Mouse (Mus musculus) CH12.LX (cell line): ENCODE results near the gene Chac1. TPM values are rescaled to one million over a fixed set of nuclear protein-coding genes. Genes with fewer than 3 reads are reported as not detected.

Experiments
- DNase-seq: peaks from one replicate; pipeline ENCODE4 v3.0.0-alpha.2; 2013; ENCODE audit errors: extremely low read depth
- H3K27ac ChIP-seq: 2 replicates; pipeline ENCODE4 v1.5.1; 2012; ENCODE audit warnings: low read depth, mild to moderate bottlenecking, control low read depth, moderate library complexity; ENCODE audit not compliant: insufficient read depth
- H3K27me3 ChIP-seq: replicated peaks from 2 replicates; pipeline ENCODE3; 2012; ENCODE audit warnings: inconsistent platforms
- H3K36me3 ChIP-seq, 2 experiments: replicated peaks in 1 of 2; 2 replicates each; pipeline versions ENCODE3 to v1.6.1; 2012; ENCODE audit warnings: inconsistent platforms in 1 of 2, low read length in 1 of 2, mild to moderate bottlenecking in 1 of 2, mixed read lengths in 1 of 2, moderate library complexity in 1 of 2; ENCODE audit not compliant: control insufficient read depth in 1 of 2, insufficient read depth in 1 of 2
- H3K4me1 ChIP-seq, 2 experiments: 2 replicates each; pipeline ENCODE4 v1.6.1; 2012; ENCODE audit warnings: inconsistent platforms in 1 of 2, moderate library complexity in 1 of 2; ENCODE audit not compliant: insufficient read depth in 2 of 2, control insufficient read depth in 1 of 2
- H3K4me2 ChIP-seq: 2 replicates; pipeline ENCODE4 v1.6.1; 2012; ENCODE audit warnings: low read depth, mild to moderate bottlenecking, control low read depth; ENCODE audit not compliant: poor library complexity, insufficient read depth, severe bottlenecking
- H3K4me3 ChIP-seq, 3 experiments: fragments of 150-350 bp in 1 of 3; sonication (generic) in 1 of 3; replicated peaks in 1 of 3; 2 replicates each; pipeline versions ENCODE3 to v1.5.1; 2011 to 2012; ENCODE audit warnings: low read depth in 2 of 3, low read length in 2 of 3, mild to moderate bottlenecking in 2 of 3, moderate library complexity in 2 of 3, control low read depth in 1 of 3, improper control_type of control experiment in 1 of 3, inconsistent platforms in 1 of 3, mixed read lengths in 1 of 3; ENCODE audit not compliant: poor library complexity in 1 of 3
- H3K79me2 ChIP-seq: replicated peaks from 2 replicates; pipeline ENCODE4 v1.6.1; 2012; ENCODE audit warnings: mild to moderate bottlenecking, moderate library complexity; ENCODE audit not compliant: control insufficient read depth, poor library complexity, insufficient read depth, severe bottlenecking; ENCODE audit errors: extremely low read depth
- H3K9ac ChIP-seq: 2 replicates; pipeline ENCODE4 v1.6.1; 2012; ENCODE audit warnings: low read depth, mild to moderate bottlenecking, control low read depth, moderate library complexity; ENCODE audit not compliant: insufficient read depth
- H3K9me3 ChIP-seq: replicated peaks from 2 replicates; pipeline ENCODE3; 2012; ENCODE audit warnings: low read length, inconsistent platforms, mixed read lengths
- BHLHE40 ChIP-seq: IDR thresholded peaks from 2 replicates; pipeline ENCODE4 v1.6.1; 2011; ENCODE audit warnings: mild to moderate bottlenecking, low read depth, low read length, improper control_type of control experiment
- CHD1 ChIP-seq: IDR thresholded peaks from 2 replicates; pipeline ENCODE4 v1.6.1; 2012; ENCODE audit warnings: low read depth, low read length, improper control_type of control experiment, inconsistent platforms
- CHD2 ChIP-seq: IDR thresholded peaks from 2 replicates; pipeline ENCODE4 v1.6.1; 2011; ENCODE audit warnings: low read length, improper control_type of control experiment
- CTCF ChIP-seq, 2 experiments: IDR thresholded peaks in 1 of 2; conservative IDR thresholded peaks in 1 of 2; 2 replicates each; pipeline ENCODE4 v1.5.1; 2011 to 2012; ENCODE audit warnings: low read depth in 2 of 2, low read length in 2 of 2, improper control_type of control experiment in 1 of 2, inconsistent platforms in 1 of 2, mild to moderate bottlenecking in 1 of 2, moderate library complexity in 1 of 2
- E2F4 ChIP-seq: IDR thresholded peaks from 2 replicates; pipeline ENCODE4 v1.6.1; 2011; ENCODE audit warnings: low read depth, low read length, improper control_type of control experiment; ENCODE audit not compliant: insufficient replicate concordance
- ELF1 ChIP-seq: IDR thresholded peaks from 2 replicates; pipeline ENCODE4 v1.6.1; 2014; ENCODE audit warnings: low read depth, mild to moderate bottlenecking, inconsistent platforms, low read length, improper control_type of control experiment
- EP300 ChIP-seq: IDR thresholded peaks from 2 replicates; pipeline ENCODE4 v1.6.1; 2011; ENCODE audit warnings: low read length, improper control_type of control experiment
- ETS1 ChIP-seq: conservative IDR thresholded peaks from 2 replicates; pipeline ENCODE4 v1.6.1; 2012; ENCODE audit warnings: low read depth, mild to moderate bottlenecking, inconsistent platforms, low read length, improper control_type of control experiment, moderate library complexity
- GABPA ChIP-seq: IDR thresholded peaks from 2 replicates; pipeline ENCODE4 v1.6.1; 2012; ENCODE audit warnings: low read depth, low read length, improper control_type of control experiment, inconsistent platforms; ENCODE audit not compliant: insufficient replicate concordance
- HCFC1 ChIP-seq: IDR thresholded peaks from 2 replicates; pipeline ENCODE4 v1.6.1; 2012; ENCODE audit warnings: low read depth, mild to moderate bottlenecking, inconsistent platforms, low read length, improper control_type of control experiment
- IRF4 ChIP-seq: IDR thresholded peaks from 2 replicates; pipeline ENCODE4 v1.6.1; 2014; ENCODE audit warnings: low read depth, mild to moderate bottlenecking, inconsistent platforms, low read length, improper control_type of control experiment
- JUN ChIP-seq: IDR thresholded peaks from 2 replicates; pipeline ENCODE4 v1.6.1; 2011; ENCODE audit warnings: low read depth, mild to moderate bottlenecking, low read length, improper control_type of control experiment, moderate library complexity; ENCODE audit not compliant: insufficient read depth
- JUND ChIP-seq: conservative IDR thresholded peaks from 2 replicates; pipeline ENCODE4 v1.6.1; 2011; ENCODE audit warnings: low read depth, low read length, improper control_type of control experiment
- KAT2A ChIP-seq: IDR thresholded peaks from 2 replicates; pipeline ENCODE4 v1.6.1; 2012; ENCODE audit warnings: low read length, improper control_type of control experiment, inconsistent platforms; ENCODE audit not compliant: insufficient replicate concordance
- MAFK ChIP-seq: IDR thresholded peaks from 2 replicates; pipeline ENCODE4 v1.6.1; 2011; ENCODE audit warnings: low read length, improper control_type of control experiment; ENCODE audit not compliant: insufficient replicate concordance
- MAX ChIP-seq: IDR thresholded peaks from 2 replicates; pipeline ENCODE4 v1.6.1; 2011; ENCODE audit warnings: low read length, improper control_type of control experiment
- MAZ ChIP-seq: IDR thresholded peaks from 2 replicates; pipeline ENCODE4 v1.6.1; 2012; ENCODE audit warnings: low read depth, mild to moderate bottlenecking, inconsistent platforms, low read length, improper control_type of control experiment, moderate library complexity
- MEF2A ChIP-seq: IDR thresholded peaks from 2 replicates; pipeline ENCODE4 v1.6.1; 2014; ENCODE audit warnings: low read depth, mild to moderate bottlenecking, inconsistent platforms, low read length, improper control_type of control experiment, borderline replicate concordance
- MXI1 ChIP-seq: IDR thresholded peaks from 2 replicates; pipeline ENCODE4 v1.6.1; 2011; ENCODE audit warnings: mild to moderate bottlenecking, low read depth, low read length, improper control_type of control experiment
- MYC ChIP-seq: IDR thresholded peaks from 2 replicates; pipeline ENCODE4 v1.6.1; 2011; ENCODE audit warnings: low read depth, mild to moderate bottlenecking, improper control_type of control experiment, low read length
- NELFE ChIP-seq: IDR thresholded peaks from 2 replicates; pipeline ENCODE4 v1.6.1; 2011; ENCODE audit warnings: low read depth, low read length, improper control_type of control experiment
- NRF1 ChIP-seq: IDR thresholded peaks from 2 replicates; pipeline ENCODE4 v1.6.1; 2014; ENCODE audit warnings: low read depth, mild to moderate bottlenecking, inconsistent platforms, low read length, improper control_type of control experiment, moderate library complexity
- PAX5 ChIP-seq: IDR thresholded peaks from 2 replicates; pipeline ENCODE4 v1.6.1; 2012; ENCODE audit warnings: low read length, inconsistent platforms, mixed read lengths
- POLR2A ChIP-seq: IDR thresholded peaks from 2 replicates; pipeline ENCODE4 v1.6.1; 2011; ENCODE audit warnings: low read depth, mild to moderate bottlenecking, improper control_type of control experiment, low read length
- POLR2AphosphoS2 ChIP-seq: IDR thresholded peaks from 2 replicates; pipeline ENCODE4 v1.6.1; 2011; ENCODE audit warnings: low read depth, low read length, improper control_type of control experiment
- RAD21 ChIP-seq: IDR thresholded peaks from 2 replicates; pipeline ENCODE4 v1.6.1; 2011; ENCODE audit warnings: low read depth, mild to moderate bottlenecking, low read length, improper control_type of control experiment, moderate library complexity
- RCOR1 ChIP-seq: conservative IDR thresholded peaks from 2 replicates; pipeline ENCODE4 v1.6.1; 2012; ENCODE audit warnings: low read depth, mild to moderate bottlenecking, inconsistent platforms, low read length, improper control_type of control experiment
- SIN3A ChIP-seq: IDR thresholded peaks from 2 replicates; pipeline ENCODE4 v1.6.1; 2012; ENCODE audit warnings: low read length, improper control_type of control experiment, inconsistent platforms
- SMC3 ChIP-seq: IDR thresholded peaks from 2 replicates; pipeline ENCODE4 v1.6.1; 2011; ENCODE audit warnings: low read depth, low read length, improper control_type of control experiment
- TBP ChIP-seq: conservative IDR thresholded peaks from 2 replicates; pipeline ENCODE4 v1.6.1; 2011; ENCODE audit warnings: low read depth, low read length, improper control_type of control experiment
- TCF12 ChIP-seq: IDR thresholded peaks from 2 replicates; pipeline ENCODE4 v1.6.1; 2014; ENCODE audit warnings: low read depth, mild to moderate bottlenecking, inconsistent platforms, low read length, improper control_type of control experiment
- UBTF ChIP-seq: IDR thresholded peaks from 2 replicates; pipeline ENCODE4 v1.6.1; 2012; ENCODE audit warnings: low read depth, mild to moderate bottlenecking, inconsistent platforms, low read length, improper control_type of control experiment, moderate library complexity
- USF1 ChIP-seq: IDR thresholded peaks from 2 replicates; pipeline ENCODE4 v1.6.1; 2014; ENCODE audit warnings: low read depth, mild to moderate bottlenecking, inconsistent platforms, low read length, improper control_type of control experiment
- USF2 ChIP-seq: conservative IDR thresholded peaks from 2 replicates; pipeline ENCODE4 v1.6.1; 2011; ENCODE audit warnings: low read depth, low read length, improper control_type of control experiment
- ZC3H11A ChIP-seq: IDR thresholded peaks from 2 replicates; pipeline ENCODE4 v1.6.1; 2012; ENCODE audit warnings: low read depth, mild to moderate bottlenecking, inconsistent platforms, low read length, improper control_type of control experiment
- ZKSCAN1 ChIP-seq: IDR thresholded peaks from 2 replicates; pipeline ENCODE4 v1.6.1; 2012; ENCODE audit warnings: low read depth, inconsistent platforms, low read length, improper control_type of control experiment, borderline replicate concordance
- ZMIZ1 ChIP-seq: IDR thresholded peaks from 2 replicates; pipeline ENCODE4 v1.6.1; 2012; ENCODE audit warnings: low read depth, mild to moderate bottlenecking, inconsistent platforms, low read length, improper control_type of control experiment
- ZNF384 ChIP-seq: IDR thresholded peaks from 2 replicates; pipeline ENCODE4 v1.6.1; 2012; ENCODE audit warnings: low read depth, low read length, improper control_type of control experiment, inconsistent platforms
- dilution Hi-C: fragments of 300-500 bp; cut with MboI; formaldehyde crosslinking; loops from 2 replicates; pipeline ENCODE4 v1.14.3; 2020; ENCODE audit warnings: low sequenced_read_pairs; ENCODE audit not compliant: extremely low pct_unique_long_range_greater_than_20kb, extremely low pct_ligation_motif_present
- in situ Hi-C: fragments of 300-500 bp; cut with MboI; formaldehyde crosslinking; loops from 3 replicates; pipeline ENCODE4 v1.14.3; 2019; ENCODE audit warnings: low sequenced_read_pairs, low pct_ligation_motif_present, low pct_unique_long_range_greater_than_20kb, mixed read lengths
- polyA plus RNA-seq: library from polyadenylated mRNA; unstranded; fragments of >175 nt; gene quantifications from 2 replicates; pipeline ENCODE4 v1.2.1, GENCODE M21; 2012; ENCODE audit warnings: low read depth; ENCODE audit not compliant: insufficient read length
- total RNA-seq, 2 experiments: library from RNA; depleted of rRNA; stranded (reverse); fragments of 300-350 nt in 1 of 2; fragments of >200 nt in 1 of 2; gene quantifications; 2 replicates each; pipeline ENCODE4 v1.2.3; 2012 to 2014

Gene Chac1
- total and polyA plus RNA-seq, 3 experiments, result 33.4 to 95.6 (median 49.2) TPM

DNA sequence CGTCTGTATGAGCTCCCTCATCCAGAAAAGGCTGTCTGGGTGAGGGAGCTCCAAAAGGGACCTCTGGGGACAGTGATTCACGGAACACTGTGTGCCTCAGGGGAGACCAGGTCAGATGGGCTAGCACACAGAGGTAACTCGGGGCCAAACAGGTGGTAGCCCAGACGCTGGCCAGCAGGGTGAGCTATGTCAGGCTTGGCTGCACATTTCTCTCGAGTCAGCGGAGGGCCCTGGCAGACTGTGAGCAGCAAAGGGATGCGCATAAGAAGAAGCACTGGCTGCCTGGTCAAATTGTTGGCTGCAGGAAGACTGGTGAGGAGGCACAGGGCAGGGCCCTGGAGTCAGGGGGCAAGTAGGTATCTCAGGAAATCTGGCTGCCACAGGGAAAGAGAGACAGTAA is 4.6 kb downstream of the Chac1 start:
- peaks cover 29% of the 10 kb centered on the region for H3K79me2 ChIP-seq
- dilution Hi-C loops, result no loop called here
- no peak overlapping the region for H3K4me3 ChIP-seq
- H3K4me1 ChIP-seq, result peaks cover 34 to 72% of the 10 kb centered on the region in 2 experiments
- no peaks in the 10 kb centered on the region for H3K27me3 ChIP-seq
- no peak overlapping the region for H3K4me2 ChIP-seq
- DNase-seq, result peak; percentile 66
- H3K36me3 ChIP-seq, result peaks cover 33 to 40% of the 10 kb centered on the region in 2 experiments
- TF ChIP-seq MAX (peak; percentile 24; the same call in 1 of the 2 replicates), CHD2 (peak; percentile 60; the same call in 1 of the 2 replicates), CHD1 (0 out of 2 replicates have a peak, but pooled peaks have one; percentile 15), ELF1 (peak; percentile 54), MAFK (no peak), JUND (no peak), MAZ (peak; percentile 55; the same call in 1 of the 2 replicates), UBTF (no peak), TBP (no peak), RAD21 (peak; percentile 18), MEF2A (no peak; the same call in 1 of the 2 replicates), HCFC1 (no peak; the same call in 1 of the 2 replicates), GABPA (no peak), ZMIZ1 (peak; percentile 64), PAX5 (no peak), ETS1 (peak; percentile 64), EP300 (no peak; the same call in 1 of the 2 replicates), KAT2A (0 out of 2 replicates have a peak, but pooled peaks have one; percentile 35), RCOR1 (no peak), JUN (no peak), CTCF (conservative IDR thresholded peaks at IDR 0.05 in 1 of 2, IDR thresholded peaks at IDR 0.05 in 1 of 2; ENCODE audit: low read depth in 2 of 2, low read length in 2 of 2) (peak in 1 of 2 experiments; percentile 54; a peak in 2 of 4 replicates), POLR2A (peak; percentile 27; the same call in 1 of the 2 replicates), SIN3A (no peak), IRF4 (0 out of 2 replicates have a peak, but pooled peaks have one; percentile 27), MYC (no peak), USF1 (no peak), ZKSCAN1 (no peak), ZC3H11A (no peak), POLR2AphosphoS2 (peak; percentile 76), E2F4 (no peak), TCF12 (peak; percentile 66), SMC3 (peak; percentile 35), NELFE (peak; percentile 45; the same call in 1 of the 2 replicates), MXI1 (peak; percentile 52; the same call in 1 of the 2 replicates), NRF1 (0 out of 2 replicates have a peak, but pooled peaks have one; percentile 34), BHLHE40 (no peak), USF2 (no peak; the same call in 1 of the 2 replicates), ZNF384 (no peak)
- H3K9ac ChIP-seq, result no peak overlapping the region
- H3K27ac ChIP-seq, result peak overlapping the region; percentile 48
- peaks cover 9% of the 10 kb centered on the region for H3K9me3 ChIP-seq
- in situ Hi-C loops, result no loop called here
